Mouse (Mus musculus): ENCODE results near the gene Rnf2. TPM values are rescaled to one million over a fixed set of nuclear protein-coding genes. Genes with fewer than 3 reads are reported as not detected.

Rnf2 gene
- polyA plus RNA-seq, 1 experiment from 2014 or later = 85.3 TPM

DNA sequence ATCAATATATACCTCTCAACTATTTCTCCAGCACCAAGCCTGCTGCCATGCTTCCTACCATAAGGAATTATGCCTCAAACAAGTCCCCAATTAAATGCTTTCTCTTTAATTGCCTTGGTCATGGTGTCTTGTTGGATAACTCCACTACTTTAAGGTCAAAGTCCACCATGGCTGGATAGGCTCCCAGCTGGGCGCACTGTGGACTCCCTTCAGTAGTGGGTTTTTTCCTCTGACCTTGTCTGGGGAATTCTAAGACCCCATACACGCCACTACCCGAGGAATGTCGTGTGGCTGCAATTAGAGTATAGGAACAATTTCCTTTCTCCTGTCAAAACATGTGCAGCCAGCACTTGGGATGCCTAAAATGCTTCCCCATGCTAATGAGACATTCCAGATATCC, 35.8 kb downstream of the Rnf2 start:
- Histone ChIP-seq H3K4me2 (ENCODE audit: low read depth, low read length) (no peak overlapping the region), H3K27ac (ENCODE audit: low read length) (no peak overlapping the region), H3K4me3 (ENCODE audit: low read length) (no peak overlapping the region), H3K9me3 (ENCODE audit: control insufficient read depth, low read length) (no peaks in the 10 kb centered on the region), H3K9ac (ENCODE audit: low read length) (no peak overlapping the region), H3K27me3 (ENCODE audit: control insufficient read depth, insufficient read depth, low read depth, low read length) (no peaks in the 10 kb centered on the region), H3K4me1 (replicated peaks; ENCODE audit: control insufficient read depth, insufficient read depth, low read length) (no peaks in the 10 kb centered on the region), H3K36me3 (ENCODE audit: control insufficient read depth, insufficient read depth, low read length) (0 out of 2 replicates have a peak, but pooled peaks cover 5% of the 10 kb centered on the region)
- no peak for ATAC-seq (ENCODE audit: low read depth)
- WGBS = 58% methylated on average over 4 of the region's 4 CpGs

GRCm38 (mm10) chr1:151461265-151461664, 39.5 kb downstream of the Rnf2 start:
- Histone ChIP-seq H3K27ac (ENCODE audit: low read length) (no peak overlapping the region), H3K9ac (ENCODE audit: low read length) (no peak overlapping the region), H3K9me3 (ENCODE audit: control insufficient read depth, low read length) (no peaks in the 10 kb centered on the region), H3K4me2 (ENCODE audit: low read depth, low read length) (no peak overlapping the region), H3K27me3 (ENCODE audit: control insufficient read depth, insufficient read depth, low read depth, low read length) (no peaks in the 10 kb centered on the region), H3K4me3 (ENCODE audit: low read length) (no peak overlapping the region), H3K36me3 (ENCODE audit: control insufficient read depth, insufficient read depth, low read length) (peaks cover 12% of the 10 kb centered on the region), H3K4me1 (replicated peaks; ENCODE audit: control insufficient read depth, insufficient read depth, low read length) (no peaks in the 10 kb centered on the region)
- WGBS = 82% methylated on average over 9 of the region's 9 CpGs
- ATAC-seq (ENCODE audit: low read depth) = no peak

DNA sequence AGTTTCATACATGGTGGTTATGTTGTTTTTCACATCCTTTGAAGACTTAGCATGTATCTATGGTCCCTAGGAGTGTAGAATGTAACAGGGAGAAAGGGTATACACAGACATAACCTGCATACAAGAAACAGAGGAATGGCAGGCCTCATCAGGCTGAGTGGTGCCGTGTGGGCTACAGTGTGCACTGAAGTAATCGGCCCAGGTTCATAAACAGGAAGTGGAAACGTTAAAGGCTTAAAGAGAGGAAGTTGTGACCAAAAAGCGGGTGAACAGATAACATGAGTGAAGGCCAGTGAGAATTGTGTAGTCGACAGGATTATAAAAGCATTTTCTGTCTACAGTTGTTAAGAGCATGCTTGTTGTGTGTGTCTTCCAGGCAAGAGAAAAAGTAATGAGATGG, 43.7 kb downstream of the Rnf2 start:
- Histone ChIP-seq H3K27ac (ENCODE audit: low read length) (no peak overlapping the region), H3K9ac (ENCODE audit: low read length) (no peak overlapping the region), H3K36me3 (ENCODE audit: control insufficient read depth, insufficient read depth, low read length) (peaks cover 26% of the 10 kb centered on the region), H3K4me3 (ENCODE audit: low read length) (no peak overlapping the region), H3K27me3 (ENCODE audit: control insufficient read depth, insufficient read depth, low read depth, low read length) (no peaks in the 10 kb centered on the region), H3K4me2 (ENCODE audit: low read depth, low read length) (no peak overlapping the region), H3K9me3 (ENCODE audit: control insufficient read depth, low read length) (no peaks in the 10 kb centered on the region), H3K4me1 (replicated peaks; ENCODE audit: control insufficient read depth, insufficient read depth, low read length) (no peaks in the 10 kb centered on the region)
- no peak for ATAC-seq (ENCODE audit: low read depth)
- 58% methylated on average over 5 of the region's 5 CpGs for WGBS

GRCm38 (mm10) chr1:151451946-151452345, 48.8 kb downstream of the Rnf2 start:
- 94% methylated on average over 11 of the region's 11 CpGs for WGBS
- no peaks in the 10 kb centered on the region for H3K4me1 ChIP-seq (replicated peaks; ENCODE audit: control insufficient read depth, insufficient read depth, low read length)
- peaks cover 33% of the 10 kb centered on the region for H3K36me3 ChIP-seq (ENCODE audit: control insufficient read depth, insufficient read depth, low read length)
- H3K27me3 ChIP-seq (ENCODE audit: control insufficient read depth, insufficient read depth, low read depth, low read length) = no peaks in the 10 kb centered on the region
- no peak overlapping the region for H3K4me3 ChIP-seq (ENCODE audit: low read length)
- no peak overlapping the region for H3K9ac ChIP-seq (ENCODE audit: low read length)
- no peak overlapping the region for H3K27ac ChIP-seq (ENCODE audit: low read length)
- no peak for ATAC-seq (ENCODE audit: low read depth)
- H3K9me3 ChIP-seq (ENCODE audit: control insufficient read depth, low read length) = no peaks in the 10 kb centered on the region
- no peak overlapping the region for H3K4me2 ChIP-seq (ENCODE audit: low read depth, low read length)

DNA sequence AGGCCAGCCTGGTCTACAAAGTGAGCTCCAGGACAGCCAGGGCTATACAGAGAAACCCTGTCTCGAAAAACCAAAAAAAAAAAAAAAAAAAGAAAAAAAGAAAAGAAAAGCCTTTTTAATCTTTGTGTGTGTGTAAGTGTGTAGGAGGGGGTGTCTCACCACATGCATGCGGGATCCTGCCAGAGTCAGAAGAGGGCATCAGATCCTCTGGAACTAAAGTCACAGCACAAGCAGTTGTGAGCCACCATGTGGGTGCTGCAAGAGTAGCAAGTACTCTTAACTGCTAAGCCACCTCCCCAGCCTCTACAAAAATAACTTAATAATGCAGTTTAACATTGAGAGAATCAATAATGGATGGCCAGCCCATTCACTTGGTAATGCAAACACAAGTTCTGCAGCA, 49.9 kb downstream of the Rnf2 start:
- ATAC-seq (ENCODE audit: low read depth) = no peak

GRCm38 (mm10) chr1:151449866-151450265, 50.9 kb downstream of the Rnf2 start:
- WGBS = 94% methylated on average over 10 of the region's 10 CpGs

More for the DNA sequence above, 49.9 kb downstream of the Rnf2 start:
- Histone ChIP-seq H3K9me3 (ENCODE audit: control insufficient read depth, low read length) (no peaks in the 10 kb centered on the region), H3K4me1 (replicated peaks; ENCODE audit: control insufficient read depth, insufficient read depth, low read length) (no peaks in the 10 kb centered on the region), H3K4me2 (ENCODE audit: low read depth, low read length) (no peak overlapping the region), H3K4me3 (ENCODE audit: low read length) (no peak overlapping the region), H3K36me3 (ENCODE audit: control insufficient read depth, insufficient read depth, low read length) (peaks cover 36% of the 10 kb centered on the region), H3K27ac (ENCODE audit: low read length) (no peak overlapping the region), H3K27me3 (ENCODE audit: control insufficient read depth, insufficient read depth, low read depth, low read length) (no peaks in the 10 kb centered on the region), H3K9ac (ENCODE audit: low read length) (no peak overlapping the region)
- 92% methylated on average over 1 of the region's 2 CpGs for WGBS

GRCm38 (mm10) chr1:151435431-151435830, 65.3 kb downstream of the Rnf2 start:
- H3K36me3 ChIP-seq (ENCODE audit: control insufficient read depth, insufficient read depth, low read length) = peaks cover 31% of the 10 kb centered on the region
- no peaks in the 10 kb centered on the region for H3K27me3 ChIP-seq (ENCODE audit: control insufficient read depth, insufficient read depth, low read depth, low read length)
- no peaks in the 10 kb centered on the region for H3K4me1 ChIP-seq (replicated peaks; ENCODE audit: control insufficient read depth, insufficient read depth, low read length)
- WGBS = 61% methylated on average over 6 of the region's 6 CpGs
- H3K4me3 ChIP-seq (ENCODE audit: low read length) = no peak overlapping the region
- ATAC-seq (ENCODE audit: low read depth) = no peak
- no peak overlapping the region for H3K4me2 ChIP-seq (ENCODE audit: low read depth, low read length)
- H3K9ac ChIP-seq (ENCODE audit: low read length) = no peak overlapping the region
- no peaks in the 10 kb centered on the region for H3K9me3 ChIP-seq (ENCODE audit: control insufficient read depth, low read length)
- H3K27ac ChIP-seq (ENCODE audit: low read length) = no peak overlapping the region

More at GRCm38 (mm10) chr1:151449866-151450265, 50.9 kb downstream of the Rnf2 start:
- H3K4me1 ChIP-seq (replicated peaks; ENCODE audit: control insufficient read depth, insufficient read depth, low read length) = no peaks in the 10 kb centered on the region
- no peak overlapping the region for H3K4me2 ChIP-seq (ENCODE audit: low read depth, low read length)
- no peak overlapping the region for H3K9ac ChIP-seq (ENCODE audit: low read length)
- no peak overlapping the region for H3K4me3 ChIP-seq (ENCODE audit: low read length)
- peaks cover 44% of the 10 kb centered on the region for H3K36me3 ChIP-seq (ENCODE audit: control insufficient read depth, insufficient read depth, low read length)
- no peaks in the 10 kb centered on the region for H3K9me3 ChIP-seq (ENCODE audit: control insufficient read depth, low read length)
- H3K27me3 ChIP-seq (ENCODE audit: control insufficient read depth, insufficient read depth, low read depth, low read length) = no peaks in the 10 kb centered on the region
- no peak for ATAC-seq (ENCODE audit: low read depth)
- H3K27ac ChIP-seq (ENCODE audit: low read length) = no peak overlapping the region

DNA sequence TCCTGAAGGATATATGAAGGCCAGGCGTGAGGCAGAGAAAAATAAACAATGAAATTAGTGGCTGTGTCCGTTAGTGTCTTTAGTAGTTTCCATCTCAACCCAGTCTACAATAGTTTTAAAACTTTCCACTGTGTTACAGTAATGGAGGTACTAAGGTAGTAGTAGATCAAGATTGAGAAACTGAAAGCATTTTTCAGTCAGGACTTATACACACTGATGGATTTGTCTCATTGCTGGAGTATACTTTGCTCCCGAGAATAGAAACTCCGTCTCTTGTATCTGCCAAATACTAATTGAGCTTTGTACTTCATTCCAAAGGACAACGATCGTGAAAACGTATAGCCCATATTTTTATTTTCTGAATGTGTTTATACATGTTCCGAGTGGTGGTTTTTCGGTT, 71.4 kb downstream of the Rnf2 start:
- Histone ChIP-seq H3K9ac (ENCODE audit: low read length) (peak overlapping the region; percentile 98), H3K36me3 (ENCODE audit: control insufficient read depth, insufficient read depth, low read length) (peaks cover 2% of the 10 kb centered on the region; the same call in 1 of the 2 replicates), H3K4me1 (replicated peaks; ENCODE audit: control insufficient read depth, insufficient read depth, low read length) (peaks cover 15% of the 10 kb centered on the region), H3K9me3 (ENCODE audit: control insufficient read depth, low read length) (no peaks in the 10 kb centered on the region), H3K4me3 (ENCODE audit: low read length) (peak overlapping the region; percentile 97), H3K4me2 (ENCODE audit: low read depth, low read length) (peak overlapping the region; percentile 65), H3K27me3 (ENCODE audit: control insufficient read depth, insufficient read depth, low read depth, low read length) (no peaks in the 10 kb centered on the region), H3K27ac (ENCODE audit: low read length) (peak overlapping the region; percentile 97)
- WGBS = 21% methylated on average over 9 of the region's 9 CpGs
- no peak for ATAC-seq (ENCODE audit: low read depth)

DNA sequence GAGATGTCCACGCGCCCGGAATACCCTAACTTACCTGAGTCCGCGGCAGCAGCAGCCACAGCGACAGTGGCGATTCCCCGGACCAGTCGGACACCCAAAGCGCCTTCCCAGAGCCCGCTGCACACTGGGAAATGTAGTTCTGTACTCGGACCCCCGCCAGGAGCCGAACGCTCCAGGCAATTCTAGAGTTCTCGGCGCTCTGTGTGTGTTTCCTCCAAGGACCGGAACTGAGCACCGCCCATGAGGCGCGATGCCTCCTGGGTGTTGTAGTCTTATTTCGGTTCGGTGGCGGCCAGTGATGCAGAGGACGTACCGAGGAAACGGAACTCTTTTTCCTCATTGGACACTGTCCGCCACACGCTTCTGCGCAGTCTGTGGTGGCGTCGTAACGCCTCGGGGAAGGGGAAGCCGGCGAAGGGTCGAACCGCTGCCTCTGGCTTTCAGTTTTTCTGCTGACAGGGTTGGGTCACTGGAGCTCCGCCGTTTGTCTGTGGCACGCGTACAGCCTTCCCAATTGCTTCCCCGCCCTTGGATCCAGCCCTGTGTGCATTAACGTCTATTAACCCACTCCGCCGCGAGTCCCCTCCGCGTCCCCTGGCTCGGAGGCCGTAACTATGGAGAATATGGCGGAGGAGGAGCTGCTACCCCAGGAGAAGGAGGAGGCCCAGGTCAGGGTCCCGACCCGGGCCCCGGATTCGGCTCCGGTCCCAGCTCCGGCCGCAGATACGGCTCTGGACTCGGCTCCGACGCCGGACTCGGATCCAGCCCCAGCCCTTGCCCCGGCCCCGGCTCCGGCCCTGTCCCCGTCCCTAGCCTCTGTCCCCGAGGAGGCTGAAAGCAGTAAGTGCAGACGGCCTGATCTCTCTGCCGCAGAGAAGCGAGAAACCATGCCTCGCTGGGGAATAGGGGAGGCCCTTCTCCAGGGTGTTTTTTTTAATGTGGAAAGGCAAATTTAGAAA, 72.2 kb downstream of the Rnf2 start, which contains the start of the genes Swt1 and Trmt1l:
TSS of gene Swt1 (minus strand) at position 193 of the 959 bp plus-strand sequence.
TSS of gene Trmt1l (plus strand) at position 280 of the 959 bp plus-strand sequence.
- Histone ChIP-seq H3K4me3 (ENCODE audit: low read length) (peak within 1 kb of the TSS; percentile 97), H3K27me3 (ENCODE audit: control insufficient read depth, insufficient read depth, low read depth, low read length) (no peaks in the 10 kb centered on the region), H3K36me3 (ENCODE audit: control insufficient read depth, insufficient read depth, low read length) (no peaks in the 10 kb centered on the region; the same call in 1 of the 2 replicates), H3K9ac (ENCODE audit: low read length) (peak within 1 kb of the TSS; percentile 98), H3K27ac (ENCODE audit: low read length) (peak within 1 kb of the TSS; percentile 97), H3K4me1 (replicated peaks; ENCODE audit: control insufficient read depth, insufficient read depth, low read length) (peaks cover 15% of the 10 kb centered on the region), H3K4me2 (ENCODE audit: low read depth, low read length) (peak within 1 kb of the TSS; percentile 74), H3K9me3 (ENCODE audit: control insufficient read depth, low read length) (no peaks in the 10 kb centered on the region)
- under 1% methylated on average over 73 of the region's 74 CpGs for WGBS
- ATAC-seq (ENCODE audit: low read depth) = peak; percentile 99

All from lung, embryonic 16.5 days (tissue).